Mouse (Mus musculus): ENCODE results near the gene Sardh. TPM values are rescaled to one million over a fixed set of nuclear protein-coding genes. Genes with fewer than 3 reads are reported as not detected.

Sardh gene
- polyA plus RNA-seq, 1 experiment from 2014 or later = 2.9 TPM

DNA sequence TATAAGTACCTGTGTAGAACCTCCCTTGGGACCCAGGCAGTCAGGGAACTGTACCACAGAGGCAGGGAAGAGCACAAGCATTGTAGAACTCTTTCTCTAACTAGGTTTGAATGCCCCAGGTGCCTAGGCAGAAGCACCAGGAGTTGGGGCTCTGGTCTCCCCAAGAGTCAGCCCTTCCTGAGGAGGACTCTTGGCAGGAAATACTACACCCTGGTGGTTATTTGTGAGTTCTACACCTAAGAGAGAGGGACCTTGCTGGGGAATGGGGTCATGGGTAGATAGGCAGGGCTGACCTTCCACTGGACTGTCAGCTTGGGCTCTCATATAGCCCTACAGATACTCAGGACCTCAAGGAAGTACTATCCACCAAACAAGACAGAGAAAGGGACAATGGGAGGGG, 3.3 kb upstream of the Sardh start:
- no peak for DNase-seq (ENCODE audit: low spot score)
- H3K27me3 ChIP-seq (replicated peaks; ENCODE audit: low read depth, poor library complexity, severe bottlenecking) = no peaks in the 10 kb centered on the region
- no peaks in the 10 kb centered on the region for H3K36me3 ChIP-seq (replicated peaks)
- peaks cover 15% of the 10 kb centered on the region for H3K4me1 ChIP-seq
- H3K27ac ChIP-seq (replicated peaks) = no peak overlapping the region
- no peaks in the 10 kb centered on the region for H3K9me3 ChIP-seq
- no peak overlapping the region for H3K4me3 ChIP-seq

DNA sequence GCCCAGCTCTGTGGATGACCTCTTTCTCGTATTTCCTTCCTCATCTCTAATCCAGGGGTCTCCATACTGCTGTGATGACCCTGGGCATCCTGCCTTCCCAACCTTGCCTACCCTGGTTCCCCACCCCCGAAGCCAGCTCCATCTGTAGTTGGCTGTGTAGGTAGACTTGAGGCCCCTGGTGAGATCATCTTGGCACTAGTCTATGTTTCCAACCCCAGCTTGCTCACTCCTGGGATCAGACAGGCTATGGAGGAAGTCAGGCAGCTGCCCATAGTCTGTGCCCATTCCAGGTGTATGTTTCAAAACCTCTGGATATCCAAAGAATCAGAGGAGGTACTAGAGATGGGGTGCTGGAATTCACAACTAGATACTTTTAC, 662 bp downstream of the Sardh start:
- no peaks in the 10 kb centered on the region for H3K36me3 ChIP-seq (replicated peaks)
- H3K27me3 ChIP-seq (replicated peaks; ENCODE audit: low read depth, poor library complexity, severe bottlenecking) = no peaks in the 10 kb centered on the region
- 56% methylated on average over 2 of the region's 2 CpGs for WGBS
- no peaks in the 10 kb centered on the region for H3K9me3 ChIP-seq
- DNase-seq (ENCODE audit: low spot score) = no peak
- H3K27ac ChIP-seq (replicated peaks) = 0 out of 2 replicates have a peak overlapping the region, but pooled peaks have one; percentile 15
- no peak overlapping the region for H3K4me3 ChIP-seq
- H3K4me1 ChIP-seq = peaks cover 11% of the 10 kb centered on the region

DNA sequence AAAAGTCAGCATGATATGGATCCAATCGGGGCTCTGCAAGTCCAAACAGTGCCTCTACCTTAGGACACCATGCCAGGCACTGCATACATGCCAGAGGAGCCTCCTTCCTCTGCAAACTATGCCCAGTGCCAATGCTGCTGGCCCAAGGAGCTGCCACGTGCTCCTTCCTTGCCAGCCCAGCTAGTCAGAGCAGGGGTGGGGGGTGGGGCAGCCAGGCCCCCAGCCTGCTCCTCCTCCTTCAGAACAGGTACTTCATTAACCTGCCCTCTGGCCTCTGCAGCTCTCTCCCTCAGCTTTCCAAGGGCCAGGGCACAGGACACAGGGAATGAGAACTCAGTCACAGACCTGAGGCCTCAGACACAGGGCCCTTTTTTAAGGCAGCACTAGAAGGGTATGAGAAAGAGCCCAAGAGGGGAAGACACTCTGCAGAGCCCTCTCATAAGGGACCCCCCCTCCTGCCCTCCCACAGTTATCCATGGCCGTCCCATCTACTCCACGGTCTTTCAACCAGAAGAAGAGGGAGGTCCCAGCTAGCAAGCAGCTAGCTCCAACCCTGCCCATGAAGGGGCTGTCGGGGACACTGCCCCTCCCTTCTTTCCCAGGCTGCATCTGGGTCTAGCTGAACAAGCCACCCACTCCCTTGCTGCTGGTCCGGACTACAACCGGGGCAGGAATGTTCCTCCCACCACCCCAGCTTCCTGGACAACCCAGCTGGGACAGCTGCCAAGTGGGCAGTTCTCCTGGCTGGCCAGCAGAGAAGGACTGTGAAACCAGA, 1.2 kb downstream of the Sardh start:
- no peaks in the 10 kb centered on the region for H3K27me3 ChIP-seq (replicated peaks; ENCODE audit: low read depth, poor library complexity, severe bottlenecking)
- no peak overlapping the region for H3K4me3 ChIP-seq
- WGBS = 53% methylated on average over 7 of the region's 7 CpGs
- H3K4me1 ChIP-seq = peaks cover 11% of the 10 kb centered on the region
- no peaks in the 10 kb centered on the region for H3K9me3 ChIP-seq
- 0 out of 2 replicates have a peak overlapping the region, but pooled peaks have one; percentile 15 for H3K27ac ChIP-seq (replicated peaks)
- H3K36me3 ChIP-seq (replicated peaks) = no peaks in the 10 kb centered on the region
- DNase-seq (ENCODE audit: low spot score) = peak; percentile 27

DNA sequence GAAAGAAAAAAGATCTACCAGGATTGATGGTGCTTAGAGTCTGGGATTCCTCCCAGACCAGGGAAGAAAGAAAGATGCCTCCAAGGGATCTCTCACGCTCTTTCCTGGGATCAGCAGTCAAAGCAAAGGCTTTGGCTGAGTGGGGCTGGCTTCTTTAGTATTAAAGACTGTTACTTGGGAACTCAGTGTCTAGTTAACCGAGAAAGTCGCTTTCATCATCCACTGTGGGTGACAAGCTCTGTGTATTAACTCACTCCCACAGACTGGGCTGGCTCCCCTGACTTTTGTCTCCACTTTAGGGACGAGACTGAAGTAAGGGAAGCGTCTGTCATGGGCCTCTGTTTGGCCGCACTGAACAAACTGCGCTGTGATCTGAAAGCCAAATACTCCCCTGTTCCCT, 2.2 kb downstream of the Sardh start:
- no peak overlapping the region for H3K27ac ChIP-seq (replicated peaks)
- no peak overlapping the region for H3K4me3 ChIP-seq
- WGBS = 68% methylated on average over 7 of the region's 7 CpGs
- H3K27me3 ChIP-seq (replicated peaks; ENCODE audit: low read depth, poor library complexity, severe bottlenecking) = no peaks in the 10 kb centered on the region
- H3K36me3 ChIP-seq (replicated peaks) = no peaks in the 10 kb centered on the region
- no peaks in the 10 kb centered on the region for H3K9me3 ChIP-seq
- no peak for DNase-seq (ENCODE audit: low spot score)
- H3K4me1 ChIP-seq = peaks cover 11% of the 10 kb centered on the region

DNA sequence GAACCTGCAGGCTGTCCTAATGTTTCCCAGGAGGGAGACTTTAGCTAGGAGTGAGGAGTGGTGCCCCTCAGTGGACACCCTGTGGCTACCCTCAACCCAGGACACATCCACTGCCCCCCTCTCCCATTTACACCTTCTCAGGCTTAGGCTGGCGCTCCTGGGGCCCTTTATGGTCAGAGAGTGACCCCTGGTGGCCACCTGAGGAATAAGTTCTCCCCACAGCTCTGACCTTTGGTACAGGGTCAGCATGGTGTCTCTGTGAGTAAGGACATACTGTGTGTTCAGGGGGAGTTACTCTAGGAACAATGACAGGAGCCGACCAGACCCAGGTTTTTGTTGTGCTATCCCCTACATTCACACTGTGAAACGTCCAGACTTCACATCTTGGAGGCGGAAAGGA, 10.8 kb downstream of the Sardh start:
- Histone ChIP-seq H3K9me3 (no peaks in the 10 kb centered on the region), H3K27ac (replicated peaks) (no peak overlapping the region), H3K4me3 (no peak overlapping the region), H3K36me3 (replicated peaks) (no peaks in the 10 kb centered on the region), H3K27me3 (replicated peaks; ENCODE audit: low read depth, poor library complexity, severe bottlenecking) (peaks cover 12% of the 10 kb centered on the region; the same call in 1 of the 2 replicates), H3K4me1 (peaks cover 4% of the 10 kb centered on the region; the same call in 1 of the 2 replicates)
- DNase-seq (ENCODE audit: low spot score) = peak; percentile 70
- WGBS = 28% methylated on average over 4 of the region's 4 CpGs

DNA sequence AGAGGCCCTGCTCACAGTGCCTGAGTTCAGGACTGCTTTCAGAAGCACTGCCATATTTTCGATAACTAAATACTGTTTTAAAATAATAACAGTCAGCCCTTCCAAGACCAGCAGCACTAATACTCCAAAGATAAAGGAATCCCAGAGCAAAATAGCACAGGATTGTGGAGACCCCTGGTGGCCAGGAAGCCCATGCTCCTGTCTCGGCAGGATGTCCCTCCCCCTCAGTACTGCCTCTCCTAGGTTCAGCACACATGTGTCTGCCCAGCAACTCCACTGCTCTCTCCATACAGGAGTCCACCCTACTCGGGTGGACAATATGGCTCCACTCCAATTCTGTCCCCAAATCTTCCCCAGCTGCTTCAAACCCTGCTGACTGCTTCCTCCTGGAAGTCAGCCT, 12.4 kb downstream of the Sardh start:
- WGBS = 25% methylated on average over 3 of the region's 3 CpGs
- H3K4me3 ChIP-seq = no peak overlapping the region
- peaks cover 12% of the 10 kb centered on the region; the same call in 1 of the 2 replicates for H3K27me3 ChIP-seq (replicated peaks; ENCODE audit: low read depth, poor library complexity, severe bottlenecking)
- H3K36me3 ChIP-seq (replicated peaks) = no peaks in the 10 kb centered on the region
- H3K4me1 ChIP-seq = peaks cover 8% of the 10 kb centered on the region; the same call in 1 of the 2 replicates
- H3K27ac ChIP-seq (replicated peaks) = no peak overlapping the region
- DNase-seq (ENCODE audit: low spot score) = peak; percentile 74
- no peaks in the 10 kb centered on the region for H3K9me3 ChIP-seq

DNA sequence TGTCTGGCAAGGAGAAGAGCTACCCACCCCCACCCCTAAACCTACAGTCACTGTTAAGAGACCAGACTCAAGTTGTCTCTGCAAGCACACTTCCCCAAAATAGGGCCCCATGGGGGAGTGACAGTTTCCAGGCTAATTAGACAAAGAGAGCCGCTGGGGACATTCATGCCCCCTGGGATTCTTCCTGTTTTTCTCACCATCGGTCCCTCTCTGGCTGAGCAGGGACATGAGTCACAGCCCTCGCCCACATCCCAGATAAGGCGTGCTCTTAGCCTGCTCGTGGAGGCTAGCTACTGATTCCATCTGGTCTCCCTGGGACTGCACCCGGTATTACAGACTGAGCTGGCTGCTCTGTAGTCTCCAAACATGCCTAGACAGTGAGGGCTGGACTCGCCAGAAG, 15.8 kb downstream of the Sardh start:
- peaks cover 8% of the 10 kb centered on the region; the same call in 1 of the 2 replicates for H3K4me1 ChIP-seq
- no peak for DNase-seq (ENCODE audit: low spot score)
- WGBS = 34% methylated on average over 7 of the region's 7 CpGs
- no peaks in the 10 kb centered on the region for H3K9me3 ChIP-seq
- no peak overlapping the region for H3K4me3 ChIP-seq
- H3K27me3 ChIP-seq (replicated peaks; ENCODE audit: low read depth, poor library complexity, severe bottlenecking) = peaks cover 12% of the 10 kb centered on the region; the same call in 1 of the 2 replicates
- no peaks in the 10 kb centered on the region for H3K36me3 ChIP-seq (replicated peaks)
- 0 out of 2 replicates have a peak overlapping the region, but pooled peaks have one; percentile 19 for H3K27ac ChIP-seq (replicated peaks)

DNA sequence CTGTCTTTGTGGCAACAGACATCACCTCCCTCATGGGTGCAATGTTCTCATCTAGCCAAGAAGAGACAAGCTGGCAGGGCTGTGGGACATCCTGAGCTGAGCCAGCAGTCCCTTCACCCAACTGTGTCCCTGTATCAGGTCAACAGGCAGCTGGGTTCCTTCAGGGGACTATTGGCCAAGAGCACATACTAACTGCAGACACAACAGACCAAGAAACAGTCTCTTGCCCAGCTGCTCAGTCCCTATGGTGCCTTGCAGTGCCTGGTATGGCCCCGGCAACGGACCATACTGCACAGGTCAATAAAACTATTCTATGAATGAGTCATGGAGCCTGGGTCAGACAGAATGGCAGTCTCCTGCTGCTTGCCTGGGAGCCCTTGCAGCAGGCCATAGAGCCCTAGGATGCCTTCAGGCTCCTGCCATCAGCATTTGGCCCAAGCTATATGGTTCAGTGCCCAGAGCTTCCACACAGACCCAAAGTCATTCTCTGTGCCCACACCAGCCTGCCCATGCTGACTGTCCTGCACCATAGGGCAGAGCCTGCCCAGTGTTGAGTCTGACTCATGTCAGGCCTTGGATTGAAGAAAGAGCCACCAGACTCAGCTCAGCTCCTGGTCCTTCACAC, 18.5 kb downstream of the Sardh start:
- Histone ChIP-seq H3K4me3 (no peak overlapping the region), H3K27ac (replicated peaks) (no peak overlapping the region), H3K4me1 (peaks cover 19% of the 10 kb centered on the region), H3K36me3 (replicated peaks) (no peaks in the 10 kb centered on the region), H3K9me3 (no peaks in the 10 kb centered on the region), H3K27me3 (replicated peaks; ENCODE audit: low read depth, poor library complexity, severe bottlenecking) (0 out of 2 replicates have a peak, but pooled peaks cover 3% of the 10 kb centered on the region)
- WGBS = 91% methylated on average over 2 of the region's 2 CpGs
- DNase-seq (ENCODE audit: low spot score) = no peak

DNA sequence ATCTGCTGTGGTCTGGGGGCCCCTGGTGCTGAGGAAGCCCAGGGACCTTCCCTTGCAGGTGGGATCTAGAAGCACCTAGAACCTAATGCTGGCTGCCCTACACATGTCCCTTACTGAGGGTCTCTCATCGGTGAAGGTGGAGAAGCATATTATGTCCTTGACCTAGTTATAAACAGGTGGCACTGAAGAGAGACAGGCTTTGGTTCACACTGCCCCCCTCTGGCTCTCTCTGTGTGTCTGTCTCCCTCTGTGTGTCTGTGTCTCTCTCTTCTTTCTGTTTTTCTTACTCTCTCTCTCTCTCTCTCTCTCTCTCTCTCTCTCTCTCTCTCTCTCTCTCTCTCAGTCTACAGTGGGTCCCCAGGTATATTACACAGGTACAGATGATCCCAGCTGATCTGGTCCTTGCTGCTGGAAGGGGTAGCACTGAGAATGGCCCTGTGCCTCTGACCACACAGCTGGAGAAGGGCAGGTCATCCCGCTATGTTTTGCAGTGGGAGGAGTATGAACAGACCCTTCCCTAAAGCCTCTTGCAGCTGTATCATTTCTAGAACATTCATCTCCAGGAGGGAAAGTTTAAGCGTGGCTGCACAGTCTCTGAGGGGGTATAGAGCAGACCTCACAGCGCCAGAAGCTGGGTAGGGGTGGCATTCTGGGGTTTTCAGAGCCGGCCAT, 19.2 kb downstream of the Sardh start:
- Histone ChIP-seq H3K27me3 (replicated peaks; ENCODE audit: low read depth, poor library complexity, severe bottlenecking) (0 out of 2 replicates have a peak, but pooled peaks cover 3% of the 10 kb centered on the region), H3K27ac (replicated peaks) (no peak overlapping the region), H3K4me3 (no peak overlapping the region), H3K36me3 (replicated peaks) (no peaks in the 10 kb centered on the region), H3K9me3 (no peaks in the 10 kb centered on the region), H3K4me1 (peaks cover 19% of the 10 kb centered on the region)
- WGBS = 81% methylated on average over 5 of the region's 5 CpGs
- DNase-seq (ENCODE audit: low spot score) = no peak

DNA sequence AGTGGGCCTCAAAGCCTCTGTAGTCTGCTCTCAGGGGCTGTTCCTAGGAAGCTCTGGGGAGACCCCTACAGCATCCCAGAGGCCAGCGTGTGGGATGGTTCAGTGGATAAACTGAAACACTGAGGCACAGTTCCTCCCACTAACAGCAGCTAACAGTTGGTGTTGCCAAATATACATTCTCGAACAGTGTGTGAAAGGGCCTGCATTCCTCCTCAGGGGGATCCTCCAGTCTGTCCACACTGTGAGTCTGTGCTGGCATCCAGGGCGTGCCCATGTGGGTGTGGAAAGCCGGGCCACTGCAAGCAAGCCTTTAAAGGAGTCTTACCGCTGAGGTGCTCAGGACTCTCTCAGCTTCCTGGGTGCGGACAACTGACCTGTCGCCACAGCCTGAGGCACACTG, 21.6 kb downstream of the Sardh start:
- Histone ChIP-seq H3K36me3 (replicated peaks) (no peaks in the 10 kb centered on the region), H3K4me1 (peaks cover 11% of the 10 kb centered on the region), H3K27ac (replicated peaks) (peak overlapping the region; percentile 12; the same call in 1 of the 2 replicates), H3K27me3 (replicated peaks; ENCODE audit: low read depth, poor library complexity, severe bottlenecking) (peaks cover 7% of the 10 kb centered on the region; the same call in 1 of the 2 replicates), H3K4me3 (no peak overlapping the region), H3K9me3 (no peaks in the 10 kb centered on the region)
- no peak for DNase-seq (ENCODE audit: low spot score)
- WGBS = 72% methylated on average over 7 of the region's 7 CpGs

DNA sequence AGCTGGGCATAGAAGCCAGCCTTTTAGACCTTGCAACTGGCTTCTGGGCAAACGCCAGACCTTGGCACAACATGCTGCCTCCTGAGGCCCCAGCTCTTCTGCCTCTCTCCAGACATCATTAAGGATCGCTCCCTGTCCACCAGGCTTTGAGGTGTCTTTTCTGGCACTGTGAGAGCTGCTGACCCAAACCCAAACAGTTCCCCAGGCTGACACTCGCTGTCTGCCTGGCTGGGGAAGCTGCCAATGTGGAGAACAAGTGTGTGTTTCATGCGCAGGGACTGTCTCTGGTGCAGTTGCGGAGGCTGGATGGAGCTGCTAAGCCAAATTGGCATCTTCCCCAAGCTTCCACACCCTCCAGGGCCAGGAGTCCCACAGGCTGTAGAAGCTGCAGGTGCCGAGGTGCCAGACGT, 25.1 kb downstream of the Sardh start:
- no peak for DNase-seq (ENCODE audit: low spot score)
- Histone ChIP-seq H3K4me3 (no peak overlapping the region), H3K4me1 (peaks cover 11% of the 10 kb centered on the region), H3K36me3 (replicated peaks) (no peaks in the 10 kb centered on the region), H3K27me3 (replicated peaks; ENCODE audit: low read depth, poor library complexity, severe bottlenecking) (peaks cover 7% of the 10 kb centered on the region; the same call in 1 of the 2 replicates), H3K9me3 (no peaks in the 10 kb centered on the region), H3K27ac (replicated peaks) (no peak overlapping the region)
- 88% methylated on average over 7 of the region's 7 CpGs for WGBS

DNA sequence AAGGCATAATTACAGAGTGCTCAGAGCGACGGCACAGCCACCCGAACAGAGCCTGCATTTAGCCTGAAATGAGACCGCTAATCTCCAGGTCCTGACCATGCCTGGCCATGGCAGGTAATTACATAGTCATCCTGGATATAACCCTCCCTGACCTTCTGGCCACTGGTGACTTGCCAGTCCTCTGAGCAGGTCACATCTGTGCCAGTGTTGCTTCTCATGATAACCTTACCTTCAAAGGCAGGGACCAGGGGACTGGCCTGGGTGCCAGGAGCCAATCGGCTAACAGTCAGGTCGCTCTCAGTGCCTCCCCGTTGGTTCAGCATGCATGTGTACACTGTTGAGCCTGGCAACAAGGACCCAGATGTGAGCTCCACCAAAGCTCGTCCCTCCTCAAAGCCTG, 29.6 kb downstream of the Sardh start:
- Histone ChIP-seq H3K4me1 (no peaks in the 10 kb centered on the region), H3K4me3 (no peak overlapping the region), H3K27ac (replicated peaks) (no peak overlapping the region), H3K36me3 (replicated peaks) (no peaks in the 10 kb centered on the region), H3K9me3 (no peaks in the 10 kb centered on the region), H3K27me3 (replicated peaks; ENCODE audit: low read depth, poor library complexity, severe bottlenecking) (peaks cover 7% of the 10 kb centered on the region; the same call in 1 of the 2 replicates)
- no peak for DNase-seq (ENCODE audit: low spot score)
- 86% methylated on average over 8 of the region's 8 CpGs for WGBS

Measured in embryonic facial prominence, embryonic 10.5 days (tissue).